Comparison of ENCODE assay signal across 9 mouse cellular contexts in the genomic region with DNA sequence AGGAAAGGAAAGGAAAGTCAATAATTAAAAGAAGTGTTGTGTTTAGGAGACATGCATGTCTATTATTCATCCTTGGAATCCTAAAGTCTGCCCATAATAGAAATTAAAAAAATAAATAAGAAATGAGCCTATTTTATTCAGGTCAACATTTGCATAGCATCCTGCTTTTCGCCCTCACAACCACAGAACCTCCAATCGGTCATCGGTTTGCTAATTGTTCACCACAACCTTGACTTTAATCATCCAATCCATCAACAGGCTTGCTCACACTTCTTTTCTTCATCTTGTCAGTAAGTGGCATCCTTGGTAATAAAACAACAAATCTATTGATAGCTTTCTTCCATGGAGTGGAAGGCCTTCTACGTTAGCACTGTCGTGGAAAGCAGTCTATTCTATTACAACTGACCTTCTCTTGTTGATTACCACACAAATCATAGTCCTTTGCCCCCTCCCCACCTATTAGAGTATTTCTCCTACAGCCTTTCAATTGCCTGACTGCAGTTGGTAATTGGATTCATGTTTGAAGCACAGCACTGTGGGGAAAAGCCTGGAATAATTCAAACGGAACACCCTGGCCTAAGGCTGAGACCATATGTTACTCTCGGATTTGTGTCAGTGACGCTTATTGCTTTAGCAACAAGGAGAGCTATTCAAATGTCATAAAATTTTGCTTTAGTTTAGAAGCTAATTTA.
A peak's percentile ranks its signal among the peaks of the same experiment; 100 is the strongest.
DNase-seq lines count a peak whose midpoint lies in the region; ATAC-seq and TF ChIP-seq lines count a peak whose summit lies in the region.
"Had no signal": no experiment of that assay in that cellular context is flagged by ENCODE, and none has a peak within 500 bp of the region (broad histone marks: within the 10 kb centered on the region; RNA-seq: fewer than 3 reads in every experiment).

No protein-coding gene starts in this region.

- no peaks in the 10 kb centered on the region for H3K9me3 ChIP-seq in forebrain, embryonic 15.5 days
- H3K9me3 ChIP-seq: heart, embryonic 13.5 days had no signal

- peak; percentile 88 for ATAC-seq in forebrain, embryonic 15.5 days (replicated peaks)

- peak overlapping the region; percentile 74 for H3K27ac ChIP-seq in forebrain, embryonic 15.5 days (replicated peaks)
- H3K27ac ChIP-seq: heart, embryonic 13.5 days had no signal

- H3K36me3 ChIP-seq in forebrain, embryonic 15.5 days, result no peaks in the 10 kb centered on the region
- H3K36me3 ChIP-seq: heart, embryonic 13.5 days had no signal

- DNase-seq in brain, adult 2 months (ENCODE audit: low read depth, low spot score), result peak; percentile 90
- peak; percentile 91 for DNase-seq in brain, embryonic 14.5 days (ENCODE audit: low read depth)
- peak; percentile 17 to 21 for DNase-seq in layer of hippocampus, postnatal 10 days (ENCODE audit: low spot score in 2 of 2)
- no peak for DNase-seq in kidney, adult 8-10 months
- no peak for DNase-seq in thymus, postnatal 4 days
- no peak for DNase-seq in natural killer cell, adult 2 months (ENCODE audit: low spot score in 2 of 2)
- DNase-seq: adrenal gland, postnatal 36 days had no signal

- H3K9ac ChIP-seq in forebrain, embryonic 15.5 days (replicated peaks), result no peak overlapping the region
- H3K9ac ChIP-seq: heart, embryonic 13.5 days had no signal

- no peak for TF ChIP-seq CTCF in brain, embryonic 14.5 days (IDR thresholded peaks at IDR 0.05; ENCODE audit: borderline replicate concordance, extremely low read depth, insufficient read depth, insufficient read length)

- H3K27me3 ChIP-seq in forebrain, embryonic 15.5 days, result no peaks in the 10 kb centered on the region
- H3K27me3 ChIP-seq: heart, embryonic 13.5 days had no signal

- TF ChIP-seq POLR2A in brain, embryonic 14.5 days (IDR thresholded peaks at IDR 0.05; ENCODE audit: borderline replicate concordance, extremely low read depth, insufficient read depth, insufficient read length, poor library complexity, severe bottlenecking), result no peak

- peaks cover 12% of the 10 kb centered on the region for H3K4me1 ChIP-seq in forebrain, embryonic 15.5 days

- 40% methylated on average over 8 of the region's 8 CpGs for WGBS in forebrain, embryonic 15.5 days

- H3K4me3 ChIP-seq in forebrain, embryonic 15.5 days, result no peak overlapping the region
- H3K4me3 ChIP-seq: heart, embryonic 13.5 days had no signal

- no peak overlapping the region for H3K4me2 ChIP-seq in forebrain, embryonic 15.5 days (replicated peaks)
- H3K4me2 ChIP-seq: heart, embryonic 13.5 days had no signal

Comparison
In these comparisons a context has a peak if more than half of its experiments do, and no peak if none do; other contexts are left out.
1. DNase-seq: peak in brain, adult 2 months (single experiment), brain, embryonic 14.5 days (single experiment) and layer of hippocampus, postnatal 10 days (2 of 2); none in kidney, adult 8-10 months (0 of 2), thymus, postnatal 4 days (single experiment) and natural killer cell, adult 2 months (0 of 2).